Mouse (Mus musculus): ENCODE measurements around the gene Cdkal1. TPM values are rescaled to one million over a fixed set of nuclear protein-coding genes. Genes with fewer than 3 reads are reported as not detected.

Cdkal1 gene
- polyA plus RNA-seq, 1 experiment from 2014 or later: 30.4 TPM

- ATAC-seq: no peak
- H3K9me3 ChIP-seq: no peaks in the 10 kb centered on the region
- no peaks in the 10 kb centered on the region for H3K4me1 ChIP-seq (replicated peaks)
- H3K27ac ChIP-seq: no peak overlapping the region
- H3K27me3 ChIP-seq (replicated peaks): no peaks in the 10 kb centered on the region
- WGBS: 82% methylated on average over 3 of the region's 3 CpGs
- no peak overlapping the region for H3K4me3 ChIP-seq (replicated peaks)
- H3K9ac ChIP-seq: no peak overlapping the region
- no peaks in the 10 kb centered on the region for H3K36me3 ChIP-seq
- H3K4me2 ChIP-seq (replicated peaks): no peak overlapping the region
Measured at GRCm38 (mm10) chr13:29155297-29155696, 700.2 kb downstream of the Cdkal1 start.

GRCm38 (mm10) chr13:29150120-29150519, 705.4 kb downstream of the Cdkal1 start:
- Histone ChIP-seq H3K27ac (no peak overlapping the region), H3K4me1 (replicated peaks) (no peaks in the 10 kb centered on the region), H3K9ac (no peak overlapping the region), H3K27me3 (replicated peaks) (no peaks in the 10 kb centered on the region), H3K4me3 (replicated peaks) (no peak overlapping the region), H3K36me3 (no peaks in the 10 kb centered on the region), H3K4me2 (replicated peaks) (no peak overlapping the region), H3K9me3 (no peaks in the 10 kb centered on the region)
- no peak for ATAC-seq
- 69% methylated on average over 13 of the region's 13 CpGs for WGBS

- Histone ChIP-seq H3K4me1 (replicated peaks) (no peaks in the 10 kb centered on the region), H3K4me3 (replicated peaks) (no peak overlapping the region), H3K27ac (no peak overlapping the region), H3K4me2 (replicated peaks) (no peak overlapping the region), H3K9me3 (no peaks in the 10 kb centered on the region), H3K27me3 (replicated peaks) (no peaks in the 10 kb centered on the region), H3K9ac (no peak overlapping the region), H3K36me3 (no peaks in the 10 kb centered on the region)
- WGBS: 83% methylated on average over 6 of the region's 6 CpGs
- ATAC-seq: no peak
Measured at GRCm38 (mm10) chr13:29149404-29149803, 706.1 kb downstream of the Cdkal1 start.

- Histone ChIP-seq H3K27ac (no peak overlapping the region), H3K27me3 (replicated peaks) (no peaks in the 10 kb centered on the region), H3K9me3 (no peaks in the 10 kb centered on the region), H3K36me3 (no peaks in the 10 kb centered on the region), H3K4me2 (replicated peaks) (no peak overlapping the region), H3K4me1 (replicated peaks) (no peaks in the 10 kb centered on the region), H3K9ac (no peak overlapping the region), H3K4me3 (replicated peaks) (no peak overlapping the region)
- 79% methylated on average over 9 of the region's 9 CpGs for WGBS
- ATAC-seq: no peak
Measured at GRCm38 (mm10) chr13:29148616-29149015, 706.9 kb downstream of the Cdkal1 start.

Other genes starting within 250 kb of the Cdkal1 start
- 9.7 and 10.6 TPM in 2 replicates for gene E2f3, start 130.4 kb upstream of the Cdkal1 start, polyA plus RNA-seq (2015; fragmentation: Nextera tagmentation; extraction: Ambion mirVana)